Mouse (Mus musculus) stomach, postnatal 0 days (tissue): ENCODE results near the gene Ap3b1. TPM values are rescaled to one million over a fixed set of nuclear protein-coding genes. Genes with fewer than 3 reads are reported as not detected.

Source experiments
- ATAC-seq: fragments of 200-750 bp; cut with Nextera tagmentation; 2 replicates; pipeline ENCODE4 v1.8.0; 2017; ENCODE audit not compliant: low FRiP score, low TSS enrichment
- DNase-seq: peaks from one replicate; pipeline ENCODE4 v3.0.0-alpha.2; 2016; ENCODE audit warnings: low spot score
- H3K27ac ChIP-seq: fragments of 300-500 bp; sonication (generic); replicated peaks from 2 replicates; pipeline ENCODE4 v1.5.1; 2014; ENCODE audit warnings: mild to moderate bottlenecking, control low read depth
- H3K27me3 ChIP-seq: fragments of 300-500 bp; sonication (generic); 2 replicates; pipeline ENCODE4 v1.6.1; 2014; ENCODE audit warnings: low read length; ENCODE audit not compliant: control insufficient read depth, insufficient read depth
- H3K36me3 ChIP-seq: fragments of 300-500 bp; sonication (generic); 2 replicates; pipeline ENCODE4 v1.6.1; 2014; ENCODE audit warnings: low read length, mixed read lengths; ENCODE audit not compliant: control insufficient read depth, insufficient read depth
- H3K4me1 ChIP-seq: fragments of 300-500 bp; sonication (generic); replicated peaks from 2 replicates; pipeline ENCODE4 v1.6.1; 2014; ENCODE audit warnings: antibody characterized with exemption; ENCODE audit not compliant: control insufficient read depth, insufficient read depth
- H3K4me2 ChIP-seq: fragments of 300-500 bp; sonication (generic); replicated peaks from 2 replicates; pipeline ENCODE4 v1.6.1; 2014; ENCODE audit warnings: low read depth, mild to moderate bottlenecking, control low read depth, moderate library complexity
- H3K4me3 ChIP-seq: fragments of 300-500 bp; sonication (generic); 2 replicates; pipeline ENCODE4 v1.5.1; 2014; ENCODE audit warnings: low read depth, low read length, control low read depth
- H3K9ac ChIP-seq: fragments of 300-500 bp; sonication (generic); 2 replicates; pipeline ENCODE4 v1.6.1; 2014; ENCODE audit warnings: mild to moderate bottlenecking, low read length, control low read depth, mixed read lengths
- H3K9me3 ChIP-seq: fragments of 300-500 bp; sonication (generic); 2 replicates; pipeline ENCODE4 v1.6.1; 2016; ENCODE audit warnings: low read length; ENCODE audit not compliant: control insufficient read depth
- CTCF ChIP-seq: IDR thresholded peaks from 2 replicates; pipeline ENCODE4 v1.5.1; 2016; ENCODE audit warnings: antibody characterized with exemption, low read depth, mild to moderate bottlenecking, moderate library complexity
- EP300 ChIP-seq: optimal IDR thresholded peaks from 2 replicates; pipeline ENCODE3; 2016; ENCODE audit warnings: antibody characterized with exemption
- WGBS: fragments of 180-500 bp; shearing (Covaris S2); extraction: QIAGEN DNeasy Blood & Tissue Kit; methylation state at CpG from one replicate; pipeline ENCODE4 v1.1.7; 2014; 5-methylcytosine and 5-hydroxymethylcytosine counted together
- polyA plus RNA-seq: library from polyadenylated mRNA; unstranded; fragments of >200 nt; fragmentation: Nextera tagmentation; extraction: Ambion mirVana; gene quantifications from 2 replicates; pipeline ENCODE4 v1.2.1, GENCODE M21; 2015

The Ap3b1 gene
- polyA plus RNA-seq, 1 experiment from 2014 or later: 30.3 TPM

DNA sequence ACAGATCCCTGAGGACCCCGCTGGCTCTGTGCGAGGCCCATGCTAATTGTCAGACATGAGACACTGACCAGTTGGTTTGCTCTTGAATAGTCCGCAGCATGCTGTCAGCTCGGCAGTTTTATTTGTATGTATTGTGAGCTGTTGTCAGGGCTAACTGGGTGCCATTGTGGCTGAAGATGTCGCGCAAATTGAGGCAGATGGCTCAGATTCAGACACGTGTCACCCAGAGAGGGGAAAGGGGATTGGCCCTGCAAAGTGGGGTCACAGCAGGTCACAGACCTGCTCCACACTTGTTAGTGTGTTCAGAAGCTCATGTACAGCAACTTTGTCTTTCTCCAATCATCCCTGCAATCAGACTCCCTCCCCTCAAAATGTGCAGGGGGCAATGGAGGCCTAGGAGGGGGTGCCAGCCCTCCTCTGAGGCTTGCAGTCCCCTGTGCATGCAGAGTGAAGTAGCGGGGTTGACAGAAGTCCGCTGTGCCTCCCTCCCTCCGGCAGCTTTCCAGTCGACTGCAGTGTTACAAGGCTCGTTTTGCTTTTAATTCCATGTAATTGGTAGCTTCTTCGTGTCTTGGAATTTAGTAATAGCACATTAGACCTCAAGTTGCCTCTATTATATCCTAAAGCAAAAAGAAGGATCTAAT is 205.7 kb downstream of the Ap3b1 start:
- H3K4me2 ChIP-seq: no peak overlapping the region
- TF ChIP-seq EP300: no peak
- no peak overlapping the region for H3K4me3 ChIP-seq
- ATAC-seq (no peak), DNase-seq (no peak)
- no peak overlapping the region for H3K9ac ChIP-seq
- no peaks in the 10 kb centered on the region for H3K4me1 ChIP-seq
- 0 out of 2 replicates have a peak, but pooled peaks cover 8% of the 10 kb centered on the region for H3K36me3 ChIP-seq
- no peaks in the 10 kb centered on the region for H3K27me3 ChIP-seq
- H3K27ac ChIP-seq: no peak overlapping the region
- no peaks in the 10 kb centered on the region for H3K9me3 ChIP-seq
- WGBS: 79% methylated on average over 13 of the region's 13 CpGs

DNA sequence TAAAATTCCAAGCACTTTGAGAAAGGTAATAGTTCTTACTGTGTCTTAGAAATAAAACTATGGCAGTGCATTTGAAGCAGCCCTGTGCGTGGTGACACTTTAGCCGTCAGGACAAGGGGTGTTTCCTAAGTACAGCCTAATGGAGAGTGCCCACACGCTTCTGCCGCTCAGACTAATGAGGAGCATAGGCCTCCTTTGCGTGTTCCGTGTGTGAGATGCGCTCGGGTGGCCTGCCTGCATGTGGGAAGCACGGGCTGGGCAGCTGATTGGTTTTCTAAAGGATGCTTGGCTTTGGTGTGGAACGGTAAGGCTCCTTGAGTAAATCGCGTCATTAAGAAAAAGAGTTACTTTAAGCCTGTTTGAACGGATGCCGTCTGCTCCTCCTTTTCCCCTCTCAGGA is 206.4 kb downstream of the Ap3b1 start:
- Histone ChIP-seq H3K36me3 (0 out of 2 replicates have a peak, but pooled peaks cover 8% of the 10 kb centered on the region), H3K27me3 (no peaks in the 10 kb centered on the region), H3K4me2 (no peak overlapping the region), H3K4me1 (no peaks in the 10 kb centered on the region), H3K9me3 (no peaks in the 10 kb centered on the region), H3K9ac (no peak overlapping the region), H3K27ac (no peak overlapping the region), H3K4me3 (no peak overlapping the region)
- DNase-seq: no peak
- no peak for ATAC-seq
- 92% methylated on average over 14 of the region's 14 CpGs for WGBS
- TF ChIP-seq CTCF: no peak
- no peak for TF ChIP-seq EP300

DNA sequence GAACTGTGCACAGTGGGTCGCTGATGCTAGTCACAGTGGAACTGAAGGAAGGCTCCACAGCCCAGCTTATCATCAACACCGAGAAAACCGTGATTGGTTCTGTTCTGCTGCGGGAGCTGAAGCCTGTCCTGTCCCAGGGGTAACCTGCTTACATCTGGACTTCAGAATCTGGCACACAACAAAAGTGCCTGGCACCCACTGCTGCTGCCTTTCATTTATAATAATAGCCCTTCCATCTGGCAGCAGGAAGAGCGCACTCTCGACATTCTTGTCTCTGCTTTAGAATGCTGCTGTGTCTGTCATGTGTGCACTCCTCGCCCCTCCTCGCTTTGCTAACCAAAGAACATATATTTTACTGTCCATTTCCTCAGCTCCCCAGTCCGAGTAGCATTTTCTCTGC is 206.9 kb downstream of the Ap3b1 start:
- Histone ChIP-seq H3K9ac (no peak overlapping the region), H3K9me3 (no peaks in the 10 kb centered on the region), H3K36me3 (0 out of 2 replicates have a peak, but pooled peaks cover 8% of the 10 kb centered on the region), H3K27ac (no peak overlapping the region), H3K4me2 (no peak overlapping the region), H3K4me3 (no peak overlapping the region), H3K27me3 (no peaks in the 10 kb centered on the region), H3K4me1 (no peaks in the 10 kb centered on the region)
- ATAC-seq: no peak
- 78% methylated on average over 9 of the region's 9 CpGs for WGBS
- no peak for TF ChIP-seq EP300
- TF ChIP-seq CTCF: no peak
- no peak for DNase-seq

DNA sequence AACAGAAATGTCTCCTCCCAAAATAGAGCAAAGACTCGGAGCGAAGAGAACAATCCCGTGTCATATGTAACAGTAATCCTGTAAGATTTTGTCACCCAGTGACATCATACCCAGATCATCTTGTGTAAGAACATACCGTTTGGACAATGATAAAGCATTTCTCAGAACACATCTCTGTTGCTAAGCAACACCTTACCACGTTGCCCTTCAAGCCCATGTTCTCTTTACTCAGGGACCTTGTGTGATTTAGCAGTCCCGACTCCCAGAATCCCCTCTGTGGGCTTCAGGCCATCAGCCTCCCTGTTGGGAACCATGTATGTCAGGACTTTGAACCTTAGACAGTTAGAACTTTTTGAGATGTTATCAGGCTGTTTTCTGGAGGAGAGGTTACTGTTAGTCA is 209.0 kb downstream of the Ap3b1 start:
- H3K4me3 ChIP-seq: no peak overlapping the region
- ATAC-seq (no peak), DNase-seq (no peak)
- H3K9me3 ChIP-seq: no peaks in the 10 kb centered on the region
- H3K36me3 ChIP-seq: 0 out of 2 replicates have a peak, but pooled peaks cover 8% of the 10 kb centered on the region
- no peaks in the 10 kb centered on the region for H3K27me3 ChIP-seq
- TF ChIP-seq EP300 (no peak), CTCF (no peak)
- H3K4me1 ChIP-seq: no peaks in the 10 kb centered on the region
- H3K4me2 ChIP-seq: no peak overlapping the region
- no peak overlapping the region for H3K9ac ChIP-seq
- no peak overlapping the region for H3K27ac ChIP-seq
- WGBS: 70% methylated on average over 6 of the region's 6 CpGs

DNA sequence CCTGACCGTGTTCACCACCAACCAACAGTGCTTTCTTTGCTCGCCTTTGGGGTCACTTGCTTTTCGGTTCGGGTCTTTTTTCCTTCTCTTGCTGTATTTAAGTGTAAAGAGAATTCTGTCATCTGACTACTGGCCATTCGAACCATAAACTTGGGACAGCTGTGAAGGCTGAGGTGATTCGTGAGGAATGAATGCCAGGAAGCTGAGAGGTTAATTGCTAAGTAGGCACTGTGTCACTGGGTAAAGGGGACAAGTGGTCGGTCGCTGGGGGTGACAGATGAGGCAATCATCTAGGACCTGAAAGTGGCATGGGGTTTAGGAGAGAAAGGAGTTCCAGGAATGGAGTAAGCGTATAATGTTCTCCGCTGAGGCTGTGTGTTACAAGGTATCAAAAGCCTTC is 212.2 kb downstream of the Ap3b1 start:
- no peak overlapping the region for H3K9ac ChIP-seq
- no peak overlapping the region for H3K4me2 ChIP-seq
- H3K9me3 ChIP-seq: no peaks in the 10 kb centered on the region
- H3K4me3 ChIP-seq: no peak overlapping the region
- 87% methylated on average over 10 of the region's 10 CpGs for WGBS
- no peak for ATAC-seq
- H3K36me3 ChIP-seq: 0 out of 2 replicates have a peak, but pooled peaks cover 4% of the 10 kb centered on the region
- no peak for DNase-seq
- no peaks in the 10 kb centered on the region for H3K27me3 ChIP-seq
- no peak overlapping the region for H3K27ac ChIP-seq
- TF ChIP-seq EP300: no peak
- TF ChIP-seq CTCF: no peak
- no peaks in the 10 kb centered on the region for H3K4me1 ChIP-seq

DNA sequence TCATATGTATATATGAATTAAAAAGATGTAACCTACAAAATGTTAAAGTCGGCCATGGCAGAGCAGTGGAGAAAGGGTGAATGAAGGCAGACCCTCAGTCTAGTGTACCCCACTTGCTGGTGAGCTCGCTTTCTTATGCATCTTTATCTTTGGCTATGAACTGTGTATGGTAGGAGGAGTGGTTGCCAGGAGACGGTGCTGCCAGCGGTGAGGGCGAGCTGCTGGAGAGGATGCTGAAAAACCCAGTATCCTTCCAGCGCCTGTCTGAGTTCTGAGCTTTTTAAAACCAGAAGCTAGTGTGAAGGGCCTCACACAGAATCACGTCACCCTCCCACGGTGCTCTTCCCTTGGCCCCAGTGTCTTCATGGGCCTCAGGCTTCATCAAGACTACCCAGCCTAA is 214.6 kb downstream of the Ap3b1 start:
- H3K4me2 ChIP-seq: no peak overlapping the region
- H3K27ac ChIP-seq: no peak overlapping the region
- DNase-seq: no peak
- H3K36me3 ChIP-seq: no peaks in the 10 kb centered on the region
- ATAC-seq: no peak
- 85% methylated on average over 8 of the region's 8 CpGs for WGBS
- no peaks in the 10 kb centered on the region for H3K27me3 ChIP-seq
- no peaks in the 10 kb centered on the region for H3K4me1 ChIP-seq
- no peaks in the 10 kb centered on the region for H3K9me3 ChIP-seq
- H3K9ac ChIP-seq: no peak overlapping the region
- TF ChIP-seq CTCF: no peak
- no peak for TF ChIP-seq EP300
- H3K4me3 ChIP-seq: no peak overlapping the region
